Mouse (Mus musculus) layer of hippocampus, adult 2 months (tissue): ENCODE measurements at regions not wholly inside any gene's neighbourhood (a gene's known extent, or its start where the extent isn't known, plus 50 kb on each side); places are given as distances from the start of the nearest gene placed in this dataset.

Experiments
- DNase-seq, 2 experiments: peaks; one replicate each; pipeline ENCODE4 v3.0.0; 2022; ENCODE audit warnings: low spot score in 2 of 2
- H3K27ac ChIP-seq: fragments of 200-600 bp; 2 replicates; pipeline ENCODE4 v1.8.1; 2022
- H3K4me3 ChIP-seq: fragments of 200-600 bp; 2 replicates; pipeline ENCODE4 v1.8.1; 2022; ENCODE audit warnings: mild to moderate bottlenecking
- CTCF ChIP-seq: fragments of 200-600 bp; conservative IDR thresholded peaks from 2 replicates; pipeline ENCODE4 v1.8.1; 2022; ENCODE audit warnings: antibody characterized with exemption, mild to moderate bottlenecking, moderate library complexity

GRCm38 (mm10) chr14:95493154-95493553 lies 387.9 kb upstream of the 4921530L21Rik start:
- DNase-seq = no peak
- H3K27ac ChIP-seq = no peak overlapping the region
- no peak overlapping the region for H3K4me3 ChIP-seq
- no peak for TF ChIP-seq CTCF

- TF ChIP-seq CTCF = no peak
- DNase-seq = no peak
- Histone ChIP-seq H3K4me3 (no peak overlapping the region), H3K27ac (no peak overlapping the region)
Observed at GRCm38 (mm10) chr14:95493958-95494357, 387.1 kb upstream of the 4921530L21Rik start.

- DNase-seq = no peak
- TF ChIP-seq CTCF = no peak
- Histone ChIP-seq H3K4me3 (no peak overlapping the region), H3K27ac (no peak overlapping the region)
Observed at GRCm38 (mm10) chr14:95515072-95515471, 366.0 kb upstream of the 4921530L21Rik start.

GRCm38 (mm10) chr14:95518837-95519236 lies 362.2 kb upstream of the 4921530L21Rik start:
- no peak for TF ChIP-seq CTCF
- no peak overlapping the region for H3K4me3 ChIP-seq
- H3K27ac ChIP-seq = no peak overlapping the region
- no peak for DNase-seq

GRCm38 (mm10) chr14:95543863-95544262 lies 337.2 kb upstream of the 4921530L21Rik start:
- no peak overlapping the region for H3K4me3 ChIP-seq
- H3K27ac ChIP-seq = no peak overlapping the region
- DNase-seq = no peak
- TF ChIP-seq CTCF = no peak

- no peak for TF ChIP-seq CTCF
- Histone ChIP-seq H3K4me3 (no peak overlapping the region), H3K27ac (no peak overlapping the region)
- DNase-seq = no peak
Observed at GRCm38 (mm10) chr14:95591075-95591474, 290.0 kb upstream of the 4921530L21Rik start.

- no peak for DNase-seq
- Histone ChIP-seq H3K4me3 (no peak overlapping the region), H3K27ac (no peak overlapping the region)
- no peak for TF ChIP-seq CTCF
Observed at GRCm38 (mm10) chr14:95596385-95596784, 284.7 kb upstream of the 4921530L21Rik start.

- Histone ChIP-seq H3K27ac (no peak overlapping the region), H3K4me3 (no peak overlapping the region)
- DNase-seq = no peak
- TF ChIP-seq CTCF = no peak
Observed at GRCm38 (mm10) chr14:95645980-95646379, 235.1 kb upstream of the 4921530L21Rik start.

GRCm38 (mm10) chr14:95659552-95659951 lies 221.5 kb upstream of the 4921530L21Rik start:
- Histone ChIP-seq H3K27ac (no peak overlapping the region), H3K4me3 (no peak overlapping the region)
- DNase-seq = no peak
- no peak for TF ChIP-seq CTCF

GRCm38 (mm10) chr14:95660862-95661261 lies 220.2 kb upstream of the 4921530L21Rik start:
- no peak overlapping the region for H3K4me3 ChIP-seq
- no peak for DNase-seq
- TF ChIP-seq CTCF = no peak
- no peak overlapping the region for H3K27ac ChIP-seq

GRCm38 (mm10) chr14:95661416-95661815 lies 219.6 kb upstream of the 4921530L21Rik start:
- DNase-seq = no peak
- TF ChIP-seq CTCF = no peak
- H3K27ac ChIP-seq = no peak overlapping the region
- H3K4me3 ChIP-seq = no peak overlapping the region

- no peak for DNase-seq
- Histone ChIP-seq H3K4me3 (no peak overlapping the region), H3K27ac (no peak overlapping the region)
- no peak for TF ChIP-seq CTCF
Observed at GRCm38 (mm10) chr14:95687448-95687847, 193.6 kb upstream of the 4921530L21Rik start.

GRCm38 (mm10) chr14:95688611-95689010 lies 192.4 kb upstream of the 4921530L21Rik start:
- peak; percentile 14 to 20 for DNase-seq
- Histone ChIP-seq H3K4me3 (no peak overlapping the region), H3K27ac (no peak overlapping the region)
- TF ChIP-seq CTCF = no peak

- DNase-seq = no peak
- no peak overlapping the region for H3K4me3 ChIP-seq
- no peak overlapping the region for H3K27ac ChIP-seq
- no peak for TF ChIP-seq CTCF
Observed at GRCm38 (mm10) chr14:95726082-95726481, 155.0 kb upstream of the 4921530L21Rik start.

- H3K4me3 ChIP-seq = no peak overlapping the region
- DNase-seq = no peak
- H3K27ac ChIP-seq = no peak overlapping the region
- TF ChIP-seq CTCF = no peak
Observed at GRCm38 (mm10) chr14:95775737-95776136, 105.3 kb upstream of the 4921530L21Rik start.
